Comparison of ENCODE assay signal across 24 mouse cellular contexts in genomic region chr13:75904660-75905059, GRCm38 (mm10). TPM values are rescaled to one million over a fixed set of nuclear protein-coding genes. Genes with fewer than 3 reads are reported as not detected.
DNase-seq lines count a peak whose midpoint lies in the region; ATAC-seq and TF ChIP-seq lines count a peak whose summit lies in the region.
"Had no signal": no experiment of that assay in that cellular context is flagged by ENCODE, and none has a peak within 500 bp of the region (broad histone marks: within the 10 kb centered on the region; RNA-seq: fewer than 3 reads in every experiment).

No protein-coding gene starts in this region.

- TF ChIP-seq POLR2A in CH12.LX (IDR thresholded peaks at IDR 0.05; ENCODE audit: low read depth, low read length), result no peak
- TF ChIP-seq POLR2A in thymus, adult 2 months (IDR thresholded peaks at IDR 0.05; ENCODE audit: control insufficient read depth, extremely low read depth, insufficient read depth, low read length, poor library complexity), result no peak

- H3K9ac ChIP-seq in CH12.LX (ENCODE audit: insufficient read depth, low read depth), result no peak overlapping the region
- H3K9ac ChIP-seq in neural tube, embryonic 15.5 days (replicated peaks), result no peak overlapping the region

- dilution Hi-C loops in CH12.LX (cut with MboI; ENCODE audit: extremely low pct_ligation_motif_present, extremely low pct_unique_long_range_greater_than_20kb, low sequenced_read_pairs), result no loop called here

- H3K79me2 ChIP-seq in CH12.LX (replicated peaks; ENCODE audit: control insufficient read depth, extremely low read depth, insufficient read depth, poor library complexity, severe bottlenecking), result no peaks in the 10 kb centered on the region

- no peaks in the 10 kb centered on the region for H3K27me3 ChIP-seq in CH12.LX (replicated peaks)
- no peaks in the 10 kb centered on the region for H3K27me3 ChIP-seq in thymus, adult 2 months (ENCODE audit: control insufficient read depth, insufficient read depth, low read length)
- H3K27me3 ChIP-seq in neural tube, embryonic 15.5 days (replicated peaks), result no peaks in the 10 kb centered on the region
- H3K27me3 ChIP-seq: Patski had no signal

- H3K4me1 ChIP-seq in CH12.LX (ENCODE audit: control insufficient read depth in 1 of 2, insufficient read depth in 2 of 2), result peaks cover 10 to 31% of the 10 kb centered on the region in 2 experiments; a peak in 3 of 4 replicates
- no peaks in the 10 kb centered on the region for H3K4me1 ChIP-seq in thymus, adult 2 months (replicated peaks; ENCODE audit: control insufficient read depth, insufficient read depth, low read length)
- H3K4me1 ChIP-seq in neural tube, embryonic 15.5 days, result peaks cover 10% of the 10 kb centered on the region; the same call in 1 of the 2 replicates

- H3K4me3 ChIP-seq in CH12.LX (replicated peaks in 1 of 3; ENCODE audit: low read depth in 2 of 3, low read length in 2 of 3, poor library complexity in 1 of 3), result no peak overlapping the region
- H3K4me3 ChIP-seq in thymus, adult 2 months (ENCODE audit: control insufficient read depth, insufficient read depth, low read length), result no peak overlapping the region
- no peak overlapping the region for H3K4me3 ChIP-seq in neural tube, embryonic 15.5 days (replicated peaks)

- no peaks in the 10 kb centered on the region for H3K9me3 ChIP-seq in CH12.LX (replicated peaks; ENCODE audit: low read length)
- H3K9me3 ChIP-seq in neural tube, embryonic 15.5 days (replicated peaks), result no peaks in the 10 kb centered on the region
- H3K9me3 ChIP-seq: G1E had no signal

- no peak overlapping the region for H3K4me2 ChIP-seq in CH12.LX (ENCODE audit: insufficient read depth, low read depth, poor library complexity, severe bottlenecking)
- H3K4me2 ChIP-seq in neural tube, embryonic 15.5 days, result no peak overlapping the region

- peak; percentile 73 for ATAC-seq in frontal cortex, adult (ENCODE audit: low TSS enrichment)
- ATAC-seq in neural tube, embryonic 15.5 days (ENCODE audit: low FRiP score), result no peak
- ATAC-seq: activated CD4-positive, CD25-positive, alpha-beta regulatory T cell, adult 4 months; CD4-positive, CD25-positive, alpha-beta regulatory T cell, adult 4 months; Patski had no signal

- no peak for TF ChIP-seq EP300 in CH12.LX (IDR thresholded peaks at IDR 0.05; ENCODE audit: low read length)

- peak overlapping the region; percentile 6; the same call in 1 of the 2 replicates for H3K27ac ChIP-seq in CH12.LX (ENCODE audit: insufficient read depth, low read depth)
- H3K27ac ChIP-seq in thymus, adult 2 months (ENCODE audit: control insufficient read depth, insufficient read depth, low read length), result no peak overlapping the region
- no peak overlapping the region for H3K27ac ChIP-seq in neural tube, embryonic 15.5 days (replicated peaks)

- intact Hi-C loops in heart, postnatal 25 days (cut with DNase I), result no loop called here

- DNase-seq in frontal cortex, postnatal 36 days (ENCODE audit: low spot score in 2 of 2), result no peak
- peak; percentile 78 for DNase-seq in heart, adult 11 months
- DNase-seq in heart, postnatal 25 days (ENCODE audit: low spot score), result no peak
- DNase-seq in CH12.LX (ENCODE audit: extremely low read depth), result no peak
- peak; percentile 45 for DNase-seq in brain, adult 2 months (ENCODE audit: low read depth, low spot score)
- no peak for DNase-seq in thymus, adult 2 months
- DNase-seq: adrenal gland, adult 2 months; adrenal gland, adult 8-10 months; adrenal gland, postnatal 10 days; adrenal gland, postnatal 14 days; adrenal gland, postnatal 25 days; adrenal gland, postnatal 36 days; B cell, adult 2 months; cerebellum, adult 11 months; cerebellum, adult 11-12 months; cerebellum, adult 18-20 months; cerebellum, adult 2 months had no signal

- in situ Hi-C loops in CH12.LX (cut with MboI; ENCODE audit: low pct_ligation_motif_present, low pct_unique_long_range_greater_than_20kb, low sequenced_read_pairs), result no loop called here

- H3K36me3 ChIP-seq in CH12.LX (replicated peaks in 1 of 2; ENCODE audit: control insufficient read depth in 1 of 2, insufficient read depth in 1 of 2, low read length in 1 of 2), result no peaks in the 10 kb centered on the region
- H3K36me3 ChIP-seq in thymus, adult 2 months (ENCODE audit: control insufficient read depth, insufficient read depth, low read length), result no peaks in the 10 kb centered on the region
- H3K36me3 ChIP-seq in neural tube, embryonic 15.5 days, result peaks cover 18% of the 10 kb centered on the region

- TF ChIP-seq CTCF in CH12.LX (conservative IDR thresholded peaks at IDR 0.05 in 1 of 2, IDR thresholded peaks at IDR 0.05 in 1 of 2; ENCODE audit: low read depth in 2 of 2, low read length in 2 of 2), result no peak
- no peak for TF ChIP-seq CTCF in thymus, adult 2 months (IDR thresholded peaks at IDR 0.05; ENCODE audit: borderline replicate concordance, control insufficient read depth, extremely low read depth, insufficient read depth, low read length, poor library complexity)

- no peak for TF ChIP-seq RAD21 in CH12.LX (IDR thresholded peaks at IDR 0.05; ENCODE audit: low read depth, low read length)

- WGBS in thymus, adult 2 months, result 93% methylated on average over 5 of the region's 5 CpGs
- 89% methylated on average over 5 of the region's 5 CpGs for WGBS in neural tube, embryonic 15.5 days

TF ChIP-seq in CH12.LX, 34 proteins besides CTCF, POLR2A, EP300 and RAD21:
- TF ChIP-seq ETS1 (conservative IDR thresholded peaks at IDR 0.05; ENCODE audit: low read depth, low read length) (no peak), MEF2A (IDR thresholded peaks at IDR 0.05; ENCODE audit: borderline replicate concordance, low read depth, low read length) (no peak), SIN3A (IDR thresholded peaks at IDR 0.05; ENCODE audit: low read length) (no peak), HCFC1 (IDR thresholded peaks at IDR 0.05; ENCODE audit: low read depth, low read length) (no peak), JUND (conservative IDR thresholded peaks at IDR 0.05; ENCODE audit: low read depth, low read length) (no peak), ZMIZ1 (IDR thresholded peaks at IDR 0.05; ENCODE audit: low read depth, low read length) (no peak), MAFK (IDR thresholded peaks at IDR 0.05; ENCODE audit: insufficient replicate concordance, low read length) (no peak), CHD1 (IDR thresholded peaks at IDR 0.05; ENCODE audit: low read depth, low read length) (no peak), MAZ (IDR thresholded peaks at IDR 0.05; ENCODE audit: low read depth, low read length) (no peak), MXI1 (IDR thresholded peaks at IDR 0.05; ENCODE audit: low read depth, low read length) (no peak), E2F4 (IDR thresholded peaks at IDR 0.05; ENCODE audit: insufficient replicate concordance, low read depth, low read length) (no peak), GABPA (IDR thresholded peaks at IDR 0.05; ENCODE audit: insufficient replicate concordance, low read depth, low read length) (no peak), USF1 (IDR thresholded peaks at IDR 0.05; ENCODE audit: low read depth, low read length) (no peak), POLR2AphosphoS2 (IDR thresholded peaks at IDR 0.05; ENCODE audit: low read depth, low read length) (no peak), PAX5 (IDR thresholded peaks at IDR 0.05; ENCODE audit: low read length) (no peak), IRF4 (IDR thresholded peaks at IDR 0.05; ENCODE audit: low read depth, low read length) (no peak), BHLHE40 (IDR thresholded peaks at IDR 0.05; ENCODE audit: low read depth, low read length) (no peak)

RNA-seq across cellular contexts. Expression of gene Rhobtb3, which starts 39.1 kb away (rescaled TPM):
- 10 to 100 TPM; 14.5 to 16.3 TPM for total RNA-seq in heart, postnatal 25 days (2021)
- total RNA-seq in CH12.LX (2012; rRNA removed) (3.6 and 3.9 TPM in 2 replicates), CH12.LX (2014; rRNA removed) (3.4 and 4.2 TPM in 2 replicates)
- polyA plus RNA-seq in CH12.LX (2012; ENCODE audit: insufficient read length, low read depth), result 1.6 and 2.0 TPM in 2 replicates
- polyA plus RNA-seq in thymus, adult 2 months (2012; rRNA removed), result 0.61 and 1.4 TPM in 2 replicates
- polyA plus RNA-seq in neural tube, embryonic 15.5 days (2015; fragmentation: Nextera tagmentation; extraction: Ambion mirVana), result 17.6 and 18.3 TPM in 2 replicates
- total RNA-seq: MEL had no signal
- polyA plus RNA-seq: activated CD4-positive, CD25-positive, alpha-beta regulatory T cell, adult 4 months had no signal

Comparison
In these comparisons a context has a peak if more than half of its experiments do, and no peak if none do; other contexts are left out.
1. DNase-seq: peak in heart, adult 11 months (single experiment) and brain, adult 2 months (single experiment); none in frontal cortex, postnatal 36 days (0 of 2), heart, postnatal 25 days (single experiment), CH12.LX (single experiment) and thymus, adult 2 months (single experiment).